Mouse (Mus musculus): ENCODE results near the gene Ap1m2. TPM values are rescaled to one million over a fixed set of nuclear protein-coding genes. Genes with fewer than 3 reads are reported as not detected.
A peak's percentile ranks its signal among the peaks of the same experiment; 100 is the strongest.
"Not testable (repeated sequence)": the region's sequence is repeated elsewhere in the genome, so short reads cannot be mapped to it uniquely, and the experiment has no call there.

Gene Ap1m2
- total RNA-seq, 4 experiments from 2014 or later: 1.2 to 1.5 (median 1.4) TPM

GRCm38 (mm10) chr9:21328041-21328440, 15.9 kb upstream of the Ap1m2 start:
- DNase-seq (ENCODE audit: low spot score in 2 of 2): no peak

- DNase-seq (ENCODE audit: low spot score in 2 of 2): no peak
Measured at GRCm38 (mm10) chr9:21327569-21327968, 15.4 kb upstream of the Ap1m2 start.

GRCm38 (mm10) chr9:21324269-21324668, 12.1 kb upstream of the Ap1m2 start:
- no peak for DNase-seq (ENCODE audit: low spot score in 2 of 2)

- not testable (repeated sequence) for DNase-seq (ENCODE audit: low spot score in 2 of 2)
Measured at GRCm38 (mm10) chr9:21322917-21323297, 10.8 kb upstream of the Ap1m2 start.

- no peak for DNase-seq (ENCODE audit: low spot score in 2 of 2)
Measured at GRCm38 (mm10) chr9:21322211-21322916, 10.2 kb upstream of the Ap1m2 start.

- no peak for DNase-seq (ENCODE audit: low spot score in 2 of 2)
Measured at GRCm38 (mm10) chr9:21321513-21321835, 9.3 kb upstream of the Ap1m2 start.

- peak; percentile 49 to 61 for DNase-seq (ENCODE audit: low spot score in 2 of 2)
Measured at GRCm38 (mm10) chr9:21320619-21321512, 8.7 kb upstream of the Ap1m2 start, which contains the start of gene Slc44a2. TSS of gene Slc44a2 (plus strand) at chr9:21320698.

GRCm38 (mm10) chr9:21320280-21320618, 8.1 kb upstream of the Ap1m2 start:
- no peak for DNase-seq (ENCODE audit: low spot score in 2 of 2)

- DNase-seq (ENCODE audit: low spot score in 2 of 2): no peak
Measured at GRCm38 (mm10) chr9:21319503-21319902, 7.4 kb upstream of the Ap1m2 start.

- no peak for DNase-seq (ENCODE audit: low spot score in 2 of 2)
Measured at GRCm38 (mm10) chr9:21318792-21319191, 6.7 kb upstream of the Ap1m2 start.

- DNase-seq (ENCODE audit: low spot score in 2 of 2): no peak
Measured at GRCm38 (mm10) chr9:21316696-21317095, 4.6 kb upstream of the Ap1m2 start.

- no peak for DNase-seq (ENCODE audit: low spot score in 2 of 2)
Measured at GRCm38 (mm10) chr9:21315421-21315820, 3.3 kb upstream of the Ap1m2 start.

GRCm38 (mm10) chr9:21314367-21315140, 2.4 kb upstream of the Ap1m2 start:
- no peak for DNase-seq (ENCODE audit: low spot score in 2 of 2)

- peak; percentile 56 to 76 for DNase-seq (ENCODE audit: low spot score in 2 of 2)
Measured at GRCm38 (mm10) chr9:21313394-21313793, 1.3 kb upstream of the Ap1m2 start.

GRCm38 (mm10) chr9:21311695-21312094, 442 bp downstream of the Ap1m2 start:
- DNase-seq (ENCODE audit: low spot score in 2 of 2): no peak

- no peak for DNase-seq (ENCODE audit: low spot score in 2 of 2)
Measured at GRCm38 (mm10) chr9:21309150-21309741, 2.9 kb downstream of the Ap1m2 start.

GRCm38 (mm10) chr9:21305065-21305464, 7.1 kb downstream of the Ap1m2 start:
- DNase-seq (ENCODE audit: low spot score in 2 of 2): no peak

- DNase-seq (ENCODE audit: low spot score in 2 of 2): no peak
Measured at GRCm38 (mm10) chr9:21299014-21299413, 13.1 kb downstream of the Ap1m2 start.

GRCm38 (mm10) chr9:21292271-21292670, 19.9 kb downstream of the Ap1m2 start:
- DNase-seq (ENCODE audit: low spot score in 2 of 2): no peak

GRCm38 (mm10) chr9:21291868-21292267, 20.3 kb downstream of the Ap1m2 start:
- DNase-seq (ENCODE audit: low spot score in 2 of 2): not testable (repeated sequence)

GRCm38 (mm10) chr9:21291022-21291787, 20.9 kb downstream of the Ap1m2 start, which contains the start of gene Cdkn2d:
TSS of gene Cdkn2d (minus strand) at chr9:21291407.
- DNase-seq (ENCODE audit: low spot score in 2 of 2): peak; percentile 99 to 100

Measured in left cerebral cortex, adult 8-10 months (tissue).